Mouse (Mus musculus) CH12.LX (cell line): ENCODE data around the gene Chrm4. TPM values are rescaled to one million over a fixed set of nuclear protein-coding genes. Genes with fewer than 3 reads are reported as not detected.
A peak's percentile ranks its signal among the peaks of the same experiment; 100 is the strongest.

ENCODE experiments used
- DNase-seq: peaks from one replicate; pipeline ENCODE4 v3.0.0-alpha.2; 2013; ENCODE audit errors: extremely low read depth
- H3K27ac ChIP-seq: 2 replicates; pipeline ENCODE4 v1.5.1; 2012; ENCODE audit warnings: low read depth, mild to moderate bottlenecking, control low read depth, moderate library complexity; ENCODE audit not compliant: insufficient read depth
- H3K27me3 ChIP-seq: replicated peaks from 2 replicates; pipeline ENCODE3; 2012; ENCODE audit warnings: inconsistent platforms
- H3K36me3 ChIP-seq, 2 experiments: replicated peaks in 1 of 2; 2 replicates each; pipeline versions ENCODE3 to v1.6.1; 2012; ENCODE audit warnings: inconsistent platforms in 1 of 2, low read length in 1 of 2, mild to moderate bottlenecking in 1 of 2, mixed read lengths in 1 of 2, moderate library complexity in 1 of 2; ENCODE audit not compliant: control insufficient read depth in 1 of 2, insufficient read depth in 1 of 2
- H3K4me1 ChIP-seq, 2 experiments: 2 replicates each; pipeline ENCODE4 v1.6.1; 2012; ENCODE audit warnings: inconsistent platforms in 1 of 2, moderate library complexity in 1 of 2; ENCODE audit not compliant: insufficient read depth in 2 of 2, control insufficient read depth in 1 of 2
- H3K4me2 ChIP-seq: 2 replicates; pipeline ENCODE4 v1.6.1; 2012; ENCODE audit warnings: low read depth, mild to moderate bottlenecking, control low read depth; ENCODE audit not compliant: poor library complexity, insufficient read depth, severe bottlenecking
- H3K4me3 ChIP-seq, 3 experiments: fragments of 150-350 bp in 1 of 3; sonication (generic) in 1 of 3; replicated peaks in 1 of 3; 2 replicates each; pipeline versions ENCODE3 to v1.5.1; 2011 to 2012; ENCODE audit warnings: low read depth in 2 of 3, low read length in 2 of 3, mild to moderate bottlenecking in 2 of 3, moderate library complexity in 2 of 3, control low read depth in 1 of 3, improper control_type of control experiment in 1 of 3, inconsistent platforms in 1 of 3, mixed read lengths in 1 of 3; ENCODE audit not compliant: poor library complexity in 1 of 3
- H3K79me2 ChIP-seq: replicated peaks from 2 replicates; pipeline ENCODE4 v1.6.1; 2012; ENCODE audit warnings: mild to moderate bottlenecking, moderate library complexity; ENCODE audit not compliant: control insufficient read depth, poor library complexity, insufficient read depth, severe bottlenecking; ENCODE audit errors: extremely low read depth
- H3K9ac ChIP-seq: 2 replicates; pipeline ENCODE4 v1.6.1; 2012; ENCODE audit warnings: low read depth, mild to moderate bottlenecking, control low read depth, moderate library complexity; ENCODE audit not compliant: insufficient read depth
- H3K9me3 ChIP-seq: replicated peaks from 2 replicates; pipeline ENCODE3; 2012; ENCODE audit warnings: low read length, inconsistent platforms, mixed read lengths
- CHD2 ChIP-seq: IDR thresholded peaks from 2 replicates; pipeline ENCODE4 v1.6.1; 2011; ENCODE audit warnings: low read length, improper control_type of control experiment
- CTCF ChIP-seq, 2 experiments: IDR thresholded peaks in 1 of 2; conservative IDR thresholded peaks in 1 of 2; 2 replicates each; pipeline ENCODE4 v1.5.1; 2011 to 2012; ENCODE audit warnings: low read depth in 2 of 2, low read length in 2 of 2, improper control_type of control experiment in 1 of 2, inconsistent platforms in 1 of 2, mild to moderate bottlenecking in 1 of 2, moderate library complexity in 1 of 2
- ELF1 ChIP-seq: IDR thresholded peaks from 2 replicates; pipeline ENCODE4 v1.6.1; 2014; ENCODE audit warnings: low read depth, mild to moderate bottlenecking, inconsistent platforms, low read length, improper control_type of control experiment
- IRF4 ChIP-seq: IDR thresholded peaks from 2 replicates; pipeline ENCODE4 v1.6.1; 2014; ENCODE audit warnings: low read depth, mild to moderate bottlenecking, inconsistent platforms, low read length, improper control_type of control experiment
- JUN ChIP-seq: IDR thresholded peaks from 2 replicates; pipeline ENCODE4 v1.6.1; 2011; ENCODE audit warnings: low read depth, mild to moderate bottlenecking, low read length, improper control_type of control experiment, moderate library complexity; ENCODE audit not compliant: insufficient read depth
- MAFK ChIP-seq: IDR thresholded peaks from 2 replicates; pipeline ENCODE4 v1.6.1; 2011; ENCODE audit warnings: low read length, improper control_type of control experiment; ENCODE audit not compliant: insufficient replicate concordance
- MAX ChIP-seq: IDR thresholded peaks from 2 replicates; pipeline ENCODE4 v1.6.1; 2011; ENCODE audit warnings: low read length, improper control_type of control experiment
- MEF2A ChIP-seq: IDR thresholded peaks from 2 replicates; pipeline ENCODE4 v1.6.1; 2014; ENCODE audit warnings: low read depth, mild to moderate bottlenecking, inconsistent platforms, low read length, improper control_type of control experiment, borderline replicate concordance
- MXI1 ChIP-seq: IDR thresholded peaks from 2 replicates; pipeline ENCODE4 v1.6.1; 2011; ENCODE audit warnings: mild to moderate bottlenecking, low read depth, low read length, improper control_type of control experiment
- NELFE ChIP-seq: IDR thresholded peaks from 2 replicates; pipeline ENCODE4 v1.6.1; 2011; ENCODE audit warnings: low read depth, low read length, improper control_type of control experiment
- RAD21 ChIP-seq: IDR thresholded peaks from 2 replicates; pipeline ENCODE4 v1.6.1; 2011; ENCODE audit warnings: low read depth, mild to moderate bottlenecking, low read length, improper control_type of control experiment, moderate library complexity
- RCOR1 ChIP-seq: conservative IDR thresholded peaks from 2 replicates; pipeline ENCODE4 v1.6.1; 2012; ENCODE audit warnings: low read depth, mild to moderate bottlenecking, inconsistent platforms, low read length, improper control_type of control experiment
- SIN3A ChIP-seq: IDR thresholded peaks from 2 replicates; pipeline ENCODE4 v1.6.1; 2012; ENCODE audit warnings: low read length, improper control_type of control experiment, inconsistent platforms
- SMC3 ChIP-seq: IDR thresholded peaks from 2 replicates; pipeline ENCODE4 v1.6.1; 2011; ENCODE audit warnings: low read depth, low read length, improper control_type of control experiment
- TBP ChIP-seq: conservative IDR thresholded peaks from 2 replicates; pipeline ENCODE4 v1.6.1; 2011; ENCODE audit warnings: low read depth, low read length, improper control_type of control experiment
- TCF12 ChIP-seq: IDR thresholded peaks from 2 replicates; pipeline ENCODE4 v1.6.1; 2014; ENCODE audit warnings: low read depth, mild to moderate bottlenecking, inconsistent platforms, low read length, improper control_type of control experiment
- UBTF ChIP-seq: IDR thresholded peaks from 2 replicates; pipeline ENCODE4 v1.6.1; 2012; ENCODE audit warnings: low read depth, mild to moderate bottlenecking, inconsistent platforms, low read length, improper control_type of control experiment, moderate library complexity
- ZC3H11A ChIP-seq: IDR thresholded peaks from 2 replicates; pipeline ENCODE4 v1.6.1; 2012; ENCODE audit warnings: low read depth, mild to moderate bottlenecking, inconsistent platforms, low read length, improper control_type of control experiment
- ZKSCAN1 ChIP-seq: IDR thresholded peaks from 2 replicates; pipeline ENCODE4 v1.6.1; 2012; ENCODE audit warnings: low read depth, inconsistent platforms, low read length, improper control_type of control experiment, borderline replicate concordance
- ZMIZ1 ChIP-seq: IDR thresholded peaks from 2 replicates; pipeline ENCODE4 v1.6.1; 2012; ENCODE audit warnings: low read depth, mild to moderate bottlenecking, inconsistent platforms, low read length, improper control_type of control experiment
- ZNF384 ChIP-seq: IDR thresholded peaks from 2 replicates; pipeline ENCODE4 v1.6.1; 2012; ENCODE audit warnings: low read depth, low read length, improper control_type of control experiment, inconsistent platforms
- dilution Hi-C: fragments of 300-500 bp; cut with MboI; formaldehyde crosslinking; loops from 2 replicates; pipeline ENCODE4 v1.14.3; 2020; ENCODE audit warnings: low sequenced_read_pairs; ENCODE audit not compliant: extremely low pct_unique_long_range_greater_than_20kb, extremely low pct_ligation_motif_present
- in situ Hi-C: fragments of 300-500 bp; cut with MboI; formaldehyde crosslinking; loops from 3 replicates; pipeline ENCODE4 v1.14.3; 2019; ENCODE audit warnings: low sequenced_read_pairs, low pct_ligation_motif_present, low pct_unique_long_range_greater_than_20kb, mixed read lengths
- polyA plus RNA-seq: library from polyadenylated mRNA; unstranded; fragments of >175 nt; gene quantifications from 2 replicates; pipeline ENCODE4 v1.2.1, GENCODE M21; 2012; ENCODE audit warnings: low read depth; ENCODE audit not compliant: insufficient read length
- total RNA-seq, 2 experiments: library from RNA; depleted of rRNA; stranded (reverse); fragments of 300-350 nt in 1 of 2; fragments of >200 nt in 1 of 2; gene quantifications; 2 replicates each; pipeline ENCODE4 v1.2.3; 2012 to 2014

Gene Chrm4
- total and polyA plus RNA-seq, 3 experiments, result 10.0 to 15.1 (median 14.4) TPM

GRCm38 (mm10) chr2:91961901-91962761 lies 35.1 kb downstream of the Chrm4 start:
- Histone ChIP-seq H3K36me3 (peaks cover 0 to 38% of the 10 kb centered on the region in 2 experiments), H3K4me1 (peaks cover 15 to 75% of the 10 kb centered on the region in 2 experiments), H3K79me2 (peaks cover 28% of the 10 kb centered on the region), H3K9me3 (no peaks in the 10 kb centered on the region), H3K4me3 (peak overlapping the region; percentile 72 to 91 (median 84)), H3K4me2 (peak overlapping the region; percentile 92), H3K27ac (no peak overlapping the region), H3K9ac (peak overlapping the region; percentile 84), H3K27me3 (peaks cover 5% of the 10 kb centered on the region)
- no peak for DNase-seq
- TF ChIP-seq ZNF384 (peak; percentile 83), TCF12 (no peak)
- dilution Hi-C loops (no loop called here), in situ Hi-C loops (no loop called here)

- Histone ChIP-seq H3K27me3 (peaks cover 7% of the 10 kb centered on the region), H3K4me2 (peak overlapping the region; percentile 92), H3K4me1 (peaks cover 14 to 68% of the 10 kb centered on the region in 2 experiments), H3K27ac (no peak overlapping the region), H3K36me3 (peaks cover 0 to 32% of the 10 kb centered on the region in 2 experiments), H3K79me2 (peaks cover 28% of the 10 kb centered on the region), H3K9me3 (no peaks in the 10 kb centered on the region), H3K4me3 (peak overlapping the region; percentile 72 to 91 (median 84)), H3K9ac (peak overlapping the region; percentile 84)
- DNase-seq, result no peak
- TF ChIP-seq SIN3A, result 0 out of 2 replicates have a peak, but pooled peaks have one; percentile 20
- peak; percentile 48 for TF ChIP-seq UBTF
- no peak for TF ChIP-seq CTCF (conservative IDR thresholded peaks at IDR 0.05 in 1 of 2, IDR thresholded peaks at IDR 0.05 in 1 of 2; ENCODE audit: low read depth in 2 of 2, low read length in 2 of 2)
- no peak for TF ChIP-seq JUN
- no peak for TF ChIP-seq RAD21
- TF ChIP-seq ZMIZ1, result no peak
- 0 out of 2 replicates have a peak, but pooled peaks have one; percentile 38 for TF ChIP-seq MAX
- dilution Hi-C loops, result no loop called here
- in situ Hi-C loops, result no loop called here
Observed at GRCm38 (mm10) chr2:91962864-91963401, 35.9 kb downstream of the Chrm4 start.

- DNase-seq, result peak; percentile 86
- Histone ChIP-seq H3K27me3 (peaks cover 11% of the 10 kb centered on the region), H3K9ac (peak overlapping the region; percentile 84), H3K36me3 (peaks cover 0 to 28% of the 10 kb centered on the region in 2 experiments), H3K4me2 (peak overlapping the region; percentile 83), H3K4me1 (peaks cover 13 to 64% of the 10 kb centered on the region in 2 experiments), H3K9me3 (no peaks in the 10 kb centered on the region), H3K4me3 (peak overlapping the region; percentile 72 to 91 (median 84)), H3K27ac (no peak overlapping the region), H3K79me2 (peaks cover 28% of the 10 kb centered on the region)
- dilution Hi-C loops, result no loop called here
- in situ Hi-C loops, result no loop called here
- TF ChIP-seq NELFE (peak; percentile 22; the same call in 1 of the 2 replicates), CHD2 (no peak), ZC3H11A (no peak), SMC3 (peak; percentile 69), IRF4 (peak; percentile 70), RCOR1 (no peak), ELF1 (peak; percentile 96), CTCF (conservative IDR thresholded peaks at IDR 0.05 in 1 of 2, IDR thresholded peaks at IDR 0.05 in 1 of 2; ENCODE audit: low read depth in 2 of 2, low read length in 2 of 2) (peak in 1 of 2 experiments; percentile 92; a peak in 2 of 4 replicates), JUN (no peak), MXI1 (peak; percentile 72; the same call in 1 of the 2 replicates), MEF2A (peak; percentile 76), TCF12 (peak; percentile 76), ZKSCAN1 (no peak), MAFK (no peak), ZNF384 (no peak), RAD21 (peak; percentile 35), TBP (0 out of 2 replicates have a peak, but pooled peaks have one; percentile 24)
Observed at GRCm38 (mm10) chr2:91963443-91963932, 36.4 kb downstream of the Chrm4 start.
